ENCODE assay signal across 15 mouse cellular contexts in the genomic region with DNA sequence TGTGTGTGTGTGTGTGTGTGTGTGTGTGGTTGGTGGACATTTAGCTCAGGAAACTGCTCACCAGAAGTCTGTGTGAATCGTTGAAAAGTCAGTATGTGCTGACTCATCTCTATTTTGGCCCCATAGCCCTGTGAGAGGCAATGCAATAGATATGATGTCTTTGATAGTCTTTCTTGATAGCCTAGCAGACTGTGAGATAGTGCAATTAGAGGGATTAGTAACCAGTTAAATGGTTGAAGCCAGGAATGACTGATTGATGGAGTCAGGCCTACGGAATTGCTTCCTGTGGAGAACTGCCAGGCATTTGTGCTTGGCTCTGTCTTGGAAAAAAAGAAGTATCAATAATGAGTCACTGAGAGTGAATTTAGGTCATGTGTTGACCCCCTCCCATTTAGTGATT.
DNase-seq lines count a peak whose midpoint lies in the region; ATAC-seq and TF ChIP-seq lines count a peak whose summit lies in the region.
"Had no signal": no experiment of that assay in that cellular context is flagged by ENCODE, and none has a peak within 500 bp of the region (broad histone marks: within the 10 kb centered on the region; RNA-seq: fewer than 3 reads in every experiment).

No protein-coding gene starts in this region.

- 52% methylated on average over 2 of the region's 2 CpGs for WGBS in lung, embryonic 14.5 days

- H3K79me2 ChIP-seq in CH12.LX (replicated peaks; ENCODE audit: control insufficient read depth, extremely low read depth, insufficient read depth, poor library complexity, severe bottlenecking), result no peaks in the 10 kb centered on the region

- peaks cover 5% of the 10 kb centered on the region; the same call in 1 of the 2 replicates for H3K4me1 ChIP-seq in lung, embryonic 14.5 days (ENCODE audit: insufficient read depth)
- peaks cover 0 to 11% of the 10 kb centered on the region in 2 experiments; a peak in 1 of 4 replicates for H3K4me1 ChIP-seq in CH12.LX (ENCODE audit: control insufficient read depth in 1 of 2, insufficient read depth in 2 of 2)
- H3K4me1 ChIP-seq in embryonic fibroblast, embryonic 13.5 days (ENCODE audit: control insufficient read depth, insufficient read depth, low read length), result peaks cover 12% of the 10 kb centered on the region
- H3K4me1 ChIP-seq: forebrain, embryonic 12.5 days had no signal

- no peaks in the 10 kb centered on the region for H3K9me3 ChIP-seq in lung, embryonic 14.5 days (ENCODE audit: low read depth, low read length)
- no peaks in the 10 kb centered on the region for H3K9me3 ChIP-seq in CH12.LX (replicated peaks; ENCODE audit: low read length)
- H3K9me3 ChIP-seq: embryonic facial prominence, embryonic 13.5 days; forebrain, embryonic 12.5 days had no signal

- H3K27ac ChIP-seq in gastrocnemius, adult 2 months, result peak overlapping the region; percentile 31; the same call in 1 of the 2 replicates
- no peak overlapping the region for H3K27ac ChIP-seq in lung, embryonic 14.5 days (ENCODE audit: low read depth)
- no peak overlapping the region for H3K27ac ChIP-seq in CH12.LX (ENCODE audit: insufficient read depth, low read depth)
- H3K27ac ChIP-seq in embryonic fibroblast, embryonic 13.5 days (ENCODE audit: insufficient read depth, low read length), result peak overlapping the region; percentile 45
- H3K27ac ChIP-seq: embryonic facial prominence, embryonic 13.5 days; forebrain, embryonic 12.5 days; macrophage had no signal

- H3K4me3 ChIP-seq in gastrocnemius, adult 2 months, result no peak overlapping the region
- no peak overlapping the region for H3K4me3 ChIP-seq in lung, embryonic 14.5 days (ENCODE audit: low read depth, low read length)
- H3K4me3 ChIP-seq in CH12.LX (replicated peaks in 1 of 3; ENCODE audit: low read depth in 2 of 3, low read length in 2 of 3, poor library complexity in 1 of 3), result no peak overlapping the region
- no peak overlapping the region for H3K4me3 ChIP-seq in embryonic fibroblast, embryonic 13.5 days (ENCODE audit: insufficient read depth, low read length)
- H3K4me3 ChIP-seq: embryonic facial prominence, embryonic 13.5 days; forebrain, embryonic 12.5 days had no signal

- peak; percentile 47 for DNase-seq in gastrocnemius, adult 2 months
- DNase-seq in gastrocnemius, adult 8-10 months (ENCODE audit: low spot score in 2 of 2), result no peak
- peak; percentile 21 for DNase-seq in lung, embryonic 14.5 days
- no peak for DNase-seq in lung, postnatal 36 days
- no peak for DNase-seq in CH12.LX (ENCODE audit: extremely low read depth)
- DNase-seq in spleen, postnatal 36 days (ENCODE audit: low spot score in 2 of 2), result no peak
- no peak for DNase-seq in thymus, postnatal 25 days
- DNase-seq: gastrocnemius, postnatal 25 days; midbrain, embryonic 14.5 days; spleen, adult 18-20 months had no signal

- no peak overlapping the region for H3K4me2 ChIP-seq in lung, embryonic 14.5 days
- no peak overlapping the region for H3K4me2 ChIP-seq in CH12.LX (ENCODE audit: insufficient read depth, low read depth, poor library complexity, severe bottlenecking)
- H3K4me2 ChIP-seq: embryonic facial prominence, embryonic 13.5 days; forebrain, embryonic 12.5 days; liver, embryonic 11.5 days had no signal

- dilution Hi-C loops in CH12.LX (cut with MboI; ENCODE audit: extremely low pct_ligation_motif_present, extremely low pct_unique_long_range_greater_than_20kb, low sequenced_read_pairs), result no loop called here

- no peak overlapping the region for H3K9ac ChIP-seq in lung, embryonic 14.5 days
- no peak overlapping the region for H3K9ac ChIP-seq in CH12.LX (ENCODE audit: insufficient read depth, low read depth)
- H3K9ac ChIP-seq: embryonic facial prominence, embryonic 13.5 days; forebrain, embryonic 12.5 days had no signal

- ATAC-seq in lung, embryonic 14.5 days (ENCODE audit: insufficient read depth), result no peak

- no peak for TF ChIP-seq EP300 in CH12.LX (IDR thresholded peaks at IDR 0.05; ENCODE audit: low read length)

- no peaks in the 10 kb centered on the region for H3K27me3 ChIP-seq in lung, embryonic 14.5 days (ENCODE audit: insufficient read depth, low read length)
- H3K27me3 ChIP-seq in CH12.LX (replicated peaks), result no peaks in the 10 kb centered on the region
- H3K27me3 ChIP-seq: embryonic facial prominence, embryonic 13.5 days; forebrain, embryonic 12.5 days had no signal

- in situ Hi-C loops in CH12.LX (cut with MboI; ENCODE audit: low pct_ligation_motif_present, low pct_unique_long_range_greater_than_20kb, low sequenced_read_pairs), result loop anchor here (25.0 kb wide), 1 partner anchor 599 kb away; a partner anchor contains a TSS

- no peak for TF ChIP-seq CTCF in gastrocnemius, adult 2 months (IDR thresholded peaks at IDR 0.05)
- no peak for TF ChIP-seq CTCF in lung, embryonic 14.5 days (IDR thresholded peaks at IDR 0.05; ENCODE audit: low read depth)
- no peak for TF ChIP-seq CTCF in CH12.LX (conservative IDR thresholded peaks at IDR 0.05 in 1 of 2, IDR thresholded peaks at IDR 0.05 in 1 of 2; ENCODE audit: low read depth in 2 of 2, low read length in 2 of 2)
- TF ChIP-seq CTCF in embryonic fibroblast, embryonic 13.5 days (IDR thresholded peaks at IDR 0.05; ENCODE audit: borderline replicate concordance, insufficient read depth, low read length), result no peak

- H3K36me3 ChIP-seq in lung, embryonic 14.5 days (ENCODE audit: insufficient read depth), result no peaks in the 10 kb centered on the region
- H3K36me3 ChIP-seq in CH12.LX (replicated peaks in 1 of 2; ENCODE audit: control insufficient read depth in 1 of 2, insufficient read depth in 1 of 2, low read length in 1 of 2), result no peaks in the 10 kb centered on the region
- H3K36me3 ChIP-seq: embryonic facial prominence, embryonic 13.5 days; forebrain, embryonic 12.5 days had no signal

- no peak for TF ChIP-seq POLR2A in CH12.LX (IDR thresholded peaks at IDR 0.05; ENCODE audit: low read depth, low read length)
- no peak for TF ChIP-seq POLR2A in embryonic fibroblast, embryonic 13.5 days (IDR thresholded peaks at IDR 0.05; ENCODE audit: low read depth, low read length)

- no peak for TF ChIP-seq RAD21 in CH12.LX (IDR thresholded peaks at IDR 0.05; ENCODE audit: low read depth, low read length)

- intact Hi-C loops in gastrocnemius, adult 2 months (cut with DNase I), result no loop called here

TF ChIP-seq in CH12.LX, 34 proteins besides CTCF, POLR2A, EP300 and RAD21:
- no peak for TF ChIP-seq TBP (conservative IDR thresholded peaks at IDR 0.05; ENCODE audit: low read depth, low read length)
- no peak for TF ChIP-seq USF1 (IDR thresholded peaks at IDR 0.05; ENCODE audit: low read depth, low read length)
- TF ChIP-seq MEF2A (IDR thresholded peaks at IDR 0.05; ENCODE audit: borderline replicate concordance, low read depth, low read length), result no peak
- TF ChIP-seq MAFK (IDR thresholded peaks at IDR 0.05; ENCODE audit: insufficient replicate concordance, low read length), result 0 out of 2 replicates have a peak, but pooled peaks have one; percentile 57
- TF ChIP-seq ZMIZ1 (IDR thresholded peaks at IDR 0.05; ENCODE audit: low read depth, low read length), result no peak
- TF ChIP-seq POLR2AphosphoS2 (IDR thresholded peaks at IDR 0.05; ENCODE audit: low read depth, low read length), result no peak
TF ChIP-seq in CH12.LX: peak in this region for 1.

Comparison
In these comparisons a context has a peak if more than half of its experiments do, and no peak if none do; other contexts are left out.
1. DNase-seq: peak in gastrocnemius, adult 2 months (single experiment) and lung, embryonic 14.5 days (single experiment); none in gastrocnemius, adult 8-10 months (0 of 2), lung, postnatal 36 days (single experiment), CH12.LX (single experiment), spleen, postnatal 36 days (0 of 2) and thymus, postnatal 25 days (single experiment).
2. H3K27ac ChIP-seq: peak in gastrocnemius, adult 2 months (single experiment) and embryonic fibroblast, embryonic 13.5 days (single experiment); none in lung, embryonic 14.5 days (single experiment) and CH12.LX (single experiment).